12 mouse cellular contexts compared by ENCODE assay signal in the genomic region with DNA sequence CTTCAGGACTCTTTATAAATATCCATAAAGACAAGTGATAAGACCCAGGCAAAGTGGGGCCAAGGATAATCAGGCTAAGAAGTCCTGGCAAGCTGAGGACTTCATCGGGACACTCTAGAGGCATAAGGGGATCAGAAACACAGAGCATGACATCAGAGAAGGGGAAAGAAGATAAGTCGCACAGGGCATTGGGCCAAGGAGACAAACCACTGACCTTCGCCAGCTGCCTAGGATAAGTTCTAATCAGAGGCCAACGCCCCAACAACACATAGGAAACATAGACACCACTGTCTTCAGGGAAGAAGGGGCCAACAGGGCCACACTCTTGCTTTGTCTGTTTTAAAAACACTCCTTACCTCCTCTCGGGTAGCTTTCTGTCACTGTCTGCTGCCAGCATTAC. TPM values are rescaled to one million over a fixed set of nuclear protein-coding genes. Genes with fewer than 3 reads are reported as not detected.
A peak's percentile ranks its signal among the peaks of the same experiment; 100 is the strongest.
DNase-seq lines count a peak whose midpoint lies in the region; ATAC-seq and TF ChIP-seq lines count a peak whose summit lies in the region.
"Had no signal": no experiment of that assay in that cellular context is flagged by ENCODE, and none has a peak within 500 bp of the region (broad histone marks: within the 10 kb centered on the region; RNA-seq: fewer than 3 reads in every experiment).

No protein-coding gene starts in this region.

- H3K27ac ChIP-seq in stomach, embryonic 15.5 days: no peak overlapping the region
- no peak overlapping the region for H3K27ac ChIP-seq in stomach, postnatal 0 days (replicated peaks)
- H3K27ac ChIP-seq in liver, postnatal 0 days (ENCODE audit: low read depth): peak overlapping the region; percentile 46
- H3K27ac ChIP-seq: left cerebral cortex, adult 2 months had no signal

- no peaks in the 10 kb centered on the region for H3K4me1 ChIP-seq in stomach, embryonic 15.5 days
- H3K4me1 ChIP-seq in stomach, postnatal 0 days (replicated peaks; ENCODE audit: control insufficient read depth, insufficient read depth): no peaks in the 10 kb centered on the region
- peaks cover 16% of the 10 kb centered on the region for H3K4me1 ChIP-seq in liver, postnatal 0 days (ENCODE audit: insufficient read depth)

- TF ChIP-seq EP300 in stomach, postnatal 0 days (optimal IDR thresholded peaks at IDR 0.05): no peak
- peak; percentile 94 for TF ChIP-seq EP300 in liver, postnatal 0 days (IDR thresholded peaks at IDR 0.05; ENCODE audit: low read depth)

- H3K9ac ChIP-seq in stomach, embryonic 15.5 days: no peak overlapping the region
- H3K9ac ChIP-seq in stomach, postnatal 0 days (ENCODE audit: low read length): no peak overlapping the region
- H3K9ac ChIP-seq in liver, postnatal 0 days (replicated peaks): no peak overlapping the region

- no peak overlapping the region for H3K4me3 ChIP-seq in stomach, embryonic 15.5 days (replicated peaks)
- H3K4me3 ChIP-seq in stomach, postnatal 0 days (ENCODE audit: low read depth, low read length): no peak overlapping the region
- no peak overlapping the region for H3K4me3 ChIP-seq in liver, postnatal 0 days (ENCODE audit: low read depth, low read length)
- H3K4me3 ChIP-seq: left cerebral cortex, adult 2 months had no signal

- ATAC-seq in stomach, embryonic 15.5 days (ENCODE audit: insufficient read depth, low FRiP score, low read depth): peak; percentile 40; the same call in 1 of the 2 replicates
- ATAC-seq in stomach, postnatal 0 days (ENCODE audit: low FRiP score, low TSS enrichment): no peak
- peak; percentile 84 for ATAC-seq in liver, postnatal 0 days
- ATAC-seq in cerebellum, adult (ENCODE audit: insufficient number of reproducible peaks, low FRiP score, low TSS enrichment): no peak
- ATAC-seq: inflammation-experienced regulatory T-cells, adult 6 months had no signal

- no peak overlapping the region for H3K4me2 ChIP-seq in stomach, embryonic 15.5 days
- no peak overlapping the region for H3K4me2 ChIP-seq in stomach, postnatal 0 days (replicated peaks; ENCODE audit: low read depth)
- peak overlapping the region; percentile 50 for H3K4me2 ChIP-seq in liver, postnatal 0 days (ENCODE audit: low read depth, low read length)

- no peaks in the 10 kb centered on the region for H3K36me3 ChIP-seq in stomach, embryonic 15.5 days
- no peaks in the 10 kb centered on the region for H3K36me3 ChIP-seq in stomach, postnatal 0 days (ENCODE audit: control insufficient read depth, insufficient read depth, low read length)
- no peaks in the 10 kb centered on the region for H3K36me3 ChIP-seq in liver, postnatal 0 days (replicated peaks; ENCODE audit: insufficient read depth, low read length)

- H3K27me3 ChIP-seq in stomach, embryonic 15.5 days (replicated peaks): no peaks in the 10 kb centered on the region
- no peaks in the 10 kb centered on the region for H3K27me3 ChIP-seq in stomach, postnatal 0 days (ENCODE audit: control insufficient read depth, insufficient read depth, low read length)
- no peaks in the 10 kb centered on the region for H3K27me3 ChIP-seq in liver, postnatal 0 days (ENCODE audit: insufficient read depth, low read length)

- DNase-seq in adrenal gland, postnatal 10 days: peak; percentile 19
- no peak for DNase-seq in adrenal gland, postnatal 14 days
- DNase-seq in stomach, postnatal 0 days (ENCODE audit: low spot score): no peak
- DNase-seq in liver, postnatal 0 days: peak; percentile 73
- no peak for DNase-seq in embryo, embryonic 10.5 days (ENCODE audit: low spot score)
- no peak for DNase-seq in right cerebral cortex, adult 2 months (ENCODE audit: low spot score in 2 of 2)
- DNase-seq: kidney, postnatal 25 days; lung, postnatal 4 days had no signal

- WGBS in stomach, embryonic 15.5 days: 68% methylated on average over 5 of the region's 5 CpGs
- WGBS in stomach, postnatal 0 days: 46% methylated on average over 5 of the region's 5 CpGs
- 42% methylated on average over 5 of the region's 5 CpGs for WGBS in liver, postnatal 0 days (ENCODE audit: insufficient replicate concordance)

- H3K9me3 ChIP-seq in stomach, embryonic 15.5 days: no peaks in the 10 kb centered on the region
- peaks cover 2% of the 10 kb centered on the region; the same call in 1 of the 2 replicates for H3K9me3 ChIP-seq in stomach, postnatal 0 days (ENCODE audit: control insufficient read depth, low read length)
- H3K9me3 ChIP-seq in liver, postnatal 0 days (ENCODE audit: low read length): peaks cover 4% of the 10 kb centered on the region

- TF ChIP-seq CTCF in stomach, postnatal 0 days (IDR thresholded peaks at IDR 0.05; ENCODE audit: low read depth): no peak
- no peak for TF ChIP-seq CTCF in liver, postnatal 0 days (IDR thresholded peaks at IDR 0.05; ENCODE audit: low read depth)

RNA-seq across cellular contexts. Expression of a gene that starts 8.1 kb away (rescaled TPM):
- 10 to 100 TPM; 64.4 to 78.1 TPM for total RNA-seq in adrenal gland, postnatal 10 days (2021)
- total RNA-seq in adrenal gland, postnatal 14 days (2021): 62.4 and 72.0 TPM in 2 replicates
- 51.9 and 54.2 TPM in 2 replicates for polyA plus RNA-seq in stomach, embryonic 15.5 days (2015; fragmentation: Nextera tagmentation; extraction: Ambion mirVana)
- 34.1 and 37.6 TPM in 2 replicates for polyA plus RNA-seq in stomach, postnatal 0 days (2015; fragmentation: Nextera tagmentation; extraction: Ambion mirVana)
- 15.7 and 19.8 TPM in 2 replicates for polyA plus RNA-seq in liver, postnatal 0 days (2015; fragmentation: Nextera tagmentation; extraction: Ambion mirVana)

Comparison
In these comparisons a context has a peak if more than half of its experiments do, and no peak if none do; other contexts are left out.
1. DNase-seq: peak in adrenal gland, postnatal 10 days (single experiment) and liver, postnatal 0 days (single experiment); none in adrenal gland, postnatal 14 days (single experiment), stomach, postnatal 0 days (single experiment), embryo, embryonic 10.5 days (single experiment) and right cerebral cortex, adult 2 months (0 of 2).
2. ATAC-seq: peak in stomach, embryonic 15.5 days (single experiment) and liver, postnatal 0 days (single experiment); none in stomach, postnatal 0 days (single experiment) and cerebellum, adult (single experiment).